Mouse (Mus musculus) CD4-positive, CD25-positive, alpha-beta regulatory T cell, adult 4 months (primary cell): ENCODE measurements around the gene Hspb9. TPM values are rescaled to one million over a fixed set of nuclear protein-coding genes. Genes with fewer than 3 reads are reported as not detected.

ENCODE experiments used
- ATAC-seq: one replicate; pipeline ENCODE4 v1.8.0; 2017
- polyA plus RNA-seq, 2 experiments: library from polyadenylated mRNA; unstranded; fragments of 100-300 nt; shearing (Covaris generic); gene quantifications; one replicate each; pipeline ENCODE4 v1.2.1; 2017

Hspb9 gene
- polyA plus RNA-seq, 2 experiments from 2014 or later, result 1.0 TPM; not detected in 1

- no peak for ATAC-seq
Observed at GRCm38 (mm10) chr11:100709201-100709810, 4.3 kb upstream of the Hspb9 start.

DNA sequence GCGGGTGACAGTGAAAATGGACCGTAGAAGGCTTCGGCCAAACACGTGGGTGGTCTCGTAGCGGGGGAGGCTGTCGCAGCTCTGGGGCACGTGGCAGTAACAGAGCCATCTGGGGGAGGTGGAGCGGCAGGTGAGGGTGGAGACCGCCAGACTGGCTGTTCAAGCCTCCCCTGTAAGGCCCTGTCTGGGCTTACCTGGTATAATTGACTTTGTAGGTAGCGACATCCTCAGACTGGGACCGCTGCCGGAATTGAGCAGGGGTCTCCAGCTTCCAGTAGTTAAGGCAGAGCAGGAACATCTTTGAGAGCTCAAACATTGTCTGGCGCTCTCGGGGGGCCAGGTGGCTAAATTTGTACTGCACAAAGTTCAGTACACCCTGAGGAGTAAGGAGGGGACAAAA, 3.1 kb upstream of the Hspb9 start:
- ATAC-seq, result no peak

DNA sequence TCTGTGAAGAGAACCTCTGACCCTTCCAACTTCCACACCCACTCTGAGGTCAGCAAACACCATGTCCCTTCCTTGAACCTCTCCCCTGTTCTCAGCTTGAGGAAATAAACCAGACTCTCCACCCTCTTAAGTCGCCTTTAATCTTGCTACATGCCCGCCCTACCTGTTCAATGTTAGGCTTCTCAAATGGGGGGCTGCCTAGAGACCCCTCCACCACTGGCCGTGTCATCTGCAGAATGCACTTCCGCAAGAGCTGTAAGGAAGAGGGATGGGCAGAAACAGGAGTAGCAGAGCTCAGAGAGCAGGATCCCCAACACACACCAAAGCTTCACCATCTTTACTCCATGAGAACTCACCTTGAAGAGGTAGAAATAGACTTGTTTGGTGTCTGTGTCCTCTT, 2.7 kb upstream of the Hspb9 start:
- ATAC-seq, result no peak

- ATAC-seq, result peak; percentile 63
Observed at GRCm38 (mm10) chr11:100711783-100712615, 1.7 kb upstream of the Hspb9 start, which contains the start of gene Kat2a. Gene Kat2a, minus strand, starts transcription at chr11:100712465.

DNA sequence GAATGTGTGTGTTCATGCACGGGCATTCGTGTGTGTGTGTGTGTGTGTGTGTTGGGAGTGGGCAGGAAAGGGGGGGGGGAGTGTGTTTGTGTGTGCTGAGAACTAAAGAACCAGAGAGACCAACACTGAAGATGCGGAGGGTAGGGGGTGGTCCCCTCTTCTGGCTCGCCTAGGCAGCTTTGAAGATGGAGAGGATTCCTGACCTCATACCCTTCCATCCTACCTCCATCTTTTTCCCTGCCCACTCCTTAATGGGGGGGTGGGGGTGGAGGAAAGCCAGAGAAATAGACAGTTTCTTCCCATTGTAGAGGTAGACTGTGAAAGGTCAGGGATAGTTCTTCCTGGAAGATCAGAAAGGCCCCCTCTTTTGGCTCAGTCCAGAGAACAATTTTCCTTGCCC, 476 bp upstream of the Hspb9 start:
- no peak for ATAC-seq

DNA sequence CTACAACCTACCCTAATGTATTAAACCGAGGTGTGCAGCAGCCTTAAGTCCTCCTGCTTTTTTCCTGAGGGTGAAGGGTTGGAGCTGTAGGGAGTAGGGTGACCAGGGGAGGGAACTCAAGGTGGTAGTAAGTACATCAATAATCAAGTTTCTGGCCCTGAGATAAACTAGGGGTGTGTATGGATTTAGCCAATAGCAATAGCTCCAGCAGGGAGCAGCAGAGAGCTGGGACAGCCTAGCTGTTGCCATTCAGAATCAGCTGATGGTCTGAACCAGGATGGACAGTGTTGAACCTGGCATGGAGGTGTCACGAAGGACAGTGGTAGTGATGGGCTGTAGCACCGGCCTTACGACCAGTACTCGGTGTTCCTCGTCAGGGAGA, 875 bp downstream of the Hspb9 start:
- peak; percentile 36 for ATAC-seq

DNA sequence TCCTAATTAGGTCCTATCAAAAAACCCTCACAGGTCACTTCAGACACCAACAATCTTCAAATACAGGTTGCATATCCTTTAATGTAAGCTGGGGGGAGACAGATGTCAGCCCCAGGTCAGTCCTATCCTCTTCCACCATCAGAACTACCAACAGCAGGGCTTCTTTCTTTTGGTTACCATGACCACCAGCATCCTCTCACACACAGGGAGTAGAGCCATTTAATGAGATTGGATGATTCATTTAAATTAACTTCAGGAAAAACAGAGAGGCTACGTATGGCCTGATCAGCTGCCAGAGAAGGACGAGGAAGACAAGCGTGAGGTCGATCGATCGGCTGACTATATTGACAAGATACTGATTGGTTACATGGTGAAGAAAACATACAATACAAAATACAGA, 1.3 kb downstream of the Hspb9 start:
- ATAC-seq, result no peak

- ATAC-seq, result no peak
Observed at GRCm38 (mm10) chr11:100716649-100717048, 3.0 kb downstream of the Hspb9 start.

- ATAC-seq, result no peak
Observed at GRCm38 (mm10) chr11:100718462-100718861, 4.8 kb downstream of the Hspb9 start.

GRCm38 (mm10) chr11:100718866-100719265, 5.2 kb downstream of the Hspb9 start:
- ATAC-seq, result no peak

GRCm38 (mm10) chr11:100719312-100719711, 5.7 kb downstream of the Hspb9 start:
- ATAC-seq, result no peak

GRCm38 (mm10) chr11:100719893-100720292, 6.2 kb downstream of the Hspb9 start:
- no peak for ATAC-seq

DNA sequence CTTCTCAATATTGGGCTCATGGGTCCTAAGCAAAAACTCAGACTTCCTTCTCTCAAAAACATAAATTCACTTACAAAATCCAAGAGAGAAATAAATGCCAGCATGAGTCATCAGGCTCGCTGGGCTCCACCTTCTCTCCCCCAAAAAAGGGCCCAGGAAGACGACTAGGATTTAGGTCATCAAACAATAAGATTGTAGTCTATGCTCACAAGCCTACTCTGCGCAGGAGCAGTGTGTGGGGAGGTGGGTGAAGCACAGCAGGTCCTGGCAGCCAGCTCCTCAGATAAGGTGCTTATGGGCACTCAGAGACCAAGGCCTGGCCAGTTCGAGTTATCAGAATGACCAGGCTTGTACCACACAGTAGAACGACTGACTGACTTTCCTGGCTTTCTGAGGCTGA, 6.7 kb downstream of the Hspb9 start:
- no peak for ATAC-seq

GRCm38 (mm10) chr11:100721254-100721653, 7.6 kb downstream of the Hspb9 start:
- ATAC-seq, result no peak

DNA sequence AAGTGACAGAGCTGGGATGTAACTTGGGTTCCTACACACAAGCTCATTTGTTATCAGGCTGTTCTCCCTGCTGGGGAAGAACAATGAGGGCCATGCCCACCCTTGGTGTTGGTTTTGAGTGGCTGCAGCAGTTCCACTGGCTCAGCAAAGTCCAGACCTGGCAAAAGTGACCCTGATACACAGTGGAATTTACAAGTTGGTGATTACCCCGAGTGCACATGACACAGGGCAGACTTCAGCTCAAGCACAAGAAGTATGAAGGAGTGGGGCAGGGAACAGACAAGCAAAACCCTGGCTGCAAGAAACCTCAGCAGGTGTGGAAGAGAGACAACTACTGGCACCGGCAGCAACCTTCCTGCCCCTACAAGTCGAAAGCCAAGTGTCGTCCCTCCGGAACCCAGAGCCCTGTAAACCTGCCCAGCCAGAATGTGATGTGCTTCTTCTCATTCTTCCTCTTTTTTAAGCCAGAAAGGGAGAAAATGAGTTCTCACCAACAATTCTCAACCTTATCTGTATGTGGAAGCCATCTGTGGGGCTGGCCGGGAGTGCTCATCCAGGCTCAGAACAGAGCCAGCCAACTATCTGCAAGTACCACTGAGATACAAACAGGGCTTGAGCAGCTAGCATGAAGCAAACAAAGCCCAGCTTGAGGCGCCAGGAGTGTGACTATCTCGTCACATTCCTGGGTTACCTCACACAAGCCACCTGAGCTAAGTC, 8.3 kb downstream of the Hspb9 start:
- ATAC-seq, result no peak

GRCm38 (mm10) chr11:100722493-100723028, 8.9 kb downstream of the Hspb9 start:
- ATAC-seq, result no peak

GRCm38 (mm10) chr11:100724919-100725512, 11.4 kb downstream of the Hspb9 start:
- ATAC-seq, result no peak

DNA sequence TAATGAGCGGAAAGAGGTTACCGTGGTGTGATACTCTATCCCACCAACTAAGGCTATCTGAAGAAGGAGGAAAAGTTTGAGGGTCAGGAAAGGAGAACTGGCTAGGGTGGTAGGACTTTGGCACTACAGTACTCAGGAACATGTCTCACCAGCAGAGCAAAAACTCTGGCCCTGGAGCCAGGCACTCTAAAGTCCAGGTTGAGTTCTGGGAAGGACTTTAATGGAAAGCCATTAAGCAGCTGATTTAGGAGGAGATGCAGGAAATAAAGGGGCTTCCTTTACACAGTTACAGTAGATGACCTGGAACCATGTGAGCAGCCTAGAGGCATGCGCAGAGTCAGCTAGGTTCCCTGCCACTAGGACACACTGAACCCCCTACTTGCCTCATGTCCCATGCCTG, 13.6 kb downstream of the Hspb9 start:
- no peak for ATAC-seq

DNA sequence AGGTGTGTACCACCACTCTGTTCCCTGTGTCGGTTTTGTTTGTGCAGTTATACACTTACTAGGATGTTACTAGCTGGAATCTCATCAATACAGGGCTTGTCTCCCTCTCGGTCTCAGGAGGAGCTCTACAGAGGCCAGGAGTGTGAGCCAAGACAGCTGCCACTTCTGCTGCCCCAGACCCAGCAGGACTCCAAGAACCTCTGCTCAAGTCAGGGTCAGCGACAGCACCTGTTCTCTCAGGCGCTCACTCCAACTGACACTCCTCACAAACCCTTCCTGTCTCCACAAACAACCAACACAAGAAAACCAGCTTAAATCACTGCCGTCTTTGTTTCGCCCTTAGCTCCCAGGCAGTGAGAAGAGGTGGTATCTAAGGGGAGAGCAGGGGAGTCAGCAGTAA, 15.0 kb downstream of the Hspb9 start:
- no peak for ATAC-seq

GRCm38 (mm10) chr11:100729976-100730375, 16.3 kb downstream of the Hspb9 start:
- peak; percentile 39 for ATAC-seq

DNA sequence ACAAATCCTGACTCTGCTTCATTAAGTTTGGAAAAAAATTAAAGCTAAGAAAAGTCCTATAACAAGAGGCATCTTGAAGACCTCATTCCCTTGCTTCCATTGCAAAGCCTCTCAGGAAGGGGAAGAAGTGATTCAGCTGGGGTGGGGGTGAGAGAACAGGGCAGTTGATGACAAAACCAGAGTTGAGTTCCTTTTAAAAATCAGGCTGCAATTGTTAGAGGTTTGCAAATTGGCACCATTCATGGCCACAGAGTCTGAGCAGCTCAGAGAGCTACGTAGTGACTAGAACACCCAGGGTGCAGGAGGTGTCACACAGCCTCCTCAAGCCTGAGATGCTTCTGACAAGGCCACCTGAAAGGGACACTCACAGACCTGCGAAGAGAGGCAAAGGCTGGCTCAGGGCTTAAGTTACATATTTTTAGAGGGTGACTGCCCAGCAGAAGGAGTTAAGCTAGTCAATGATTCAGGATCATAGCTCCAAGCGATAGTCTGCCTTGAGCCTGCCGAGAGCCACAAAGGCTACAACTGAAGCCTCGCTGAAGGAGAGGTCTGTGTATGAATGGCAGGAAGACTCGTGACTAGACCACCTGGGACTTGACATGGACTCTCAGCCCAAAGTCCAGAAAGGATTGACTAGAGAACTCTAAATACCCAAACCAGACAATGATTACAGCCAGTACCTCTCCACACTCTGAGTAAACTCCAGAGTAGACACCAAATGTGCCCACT, 17.0 kb downstream of the Hspb9 start:
- no peak for ATAC-seq
